Mouse (Mus musculus) forebrain, embryonic 14.5 days (tissue): ENCODE measurements at regions not wholly inside any gene's neighbourhood (a gene's known extent, or its start where the extent isn't known, plus 50 kb on each side); places are given as distances from the start of the nearest gene placed in this dataset.

Experiments
- ATAC-seq: fragments of 200-750 bp; cut with Nextera tagmentation; 2 replicates; pipeline ENCODE4 v1.8.0; 2017; ENCODE audit warnings: mild to moderate bottlenecking, moderate library complexity
- DNase-seq: peaks from one replicate; pipeline ENCODE4 v3.0.0-alpha.2; 2015; ENCODE audit warnings: low spot score
- H3K27ac ChIP-seq: fragments of 300-500 bp; sonication (generic); 2 replicates; pipeline ENCODE4 v1.5.1; 2014; ENCODE audit warnings: low read depth, mild to moderate bottlenecking, control low read depth, low read length, moderate library complexity
- H3K27me3 ChIP-seq: fragments of 300-500 bp; sonication (generic); replicated peaks from 2 replicates; pipeline ENCODE4 v1.6.1; 2014; ENCODE audit warnings: low read length, control low read depth, mixed read lengths; ENCODE audit not compliant: control insufficient read depth, insufficient read depth
- H3K36me3 ChIP-seq: fragments of 300-500 bp; sonication (generic); 2 replicates; pipeline ENCODE4 v1.6.1; 2014; ENCODE audit warnings: low read length, control low read depth; ENCODE audit not compliant: control insufficient read depth, insufficient read depth
- H3K4me1 ChIP-seq: fragments of 300-500 bp; sonication (generic); 2 replicates; pipeline ENCODE4 v1.6.1; 2014; ENCODE audit warnings: antibody characterized with exemption, low read length, control low read depth; ENCODE audit not compliant: control insufficient read depth, insufficient read depth
- H3K4me2 ChIP-seq: fragments of 300-500 bp; sonication (generic); 2 replicates; pipeline ENCODE4 v1.6.1; 2014; ENCODE audit warnings: mild to moderate bottlenecking, control low read depth, low read length
- H3K4me3 ChIP-seq: fragments of 300-500 bp; sonication (generic); 2 replicates; pipeline ENCODE4 v1.5.1; 2014; ENCODE audit warnings: low read depth, low read length, control low read depth
- H3K9ac ChIP-seq: fragments of 300-500 bp; sonication (generic); 2 replicates; pipeline ENCODE4 v1.6.1; 2014; ENCODE audit warnings: mild to moderate bottlenecking, low read length, control low read depth, moderate library complexity
- H3K9me3 ChIP-seq: fragments of 300-500 bp; sonication (generic); replicated peaks from 2 replicates; pipeline ENCODE4 v1.6.1; 2016; ENCODE audit warnings: low read length, control low read depth, mixed read lengths; ENCODE audit not compliant: control insufficient read depth
- WGBS: fragments of 180-500 bp; shearing (Covaris S2); extraction: QIAGEN DNeasy Blood & Tissue Kit; methylation state at CpG from one replicate; pipeline ENCODE4 v1.1.7; 2014; 5-methylcytosine and 5-hydroxymethylcytosine counted together

GRCm38 (mm10) chr12:12580763-12581178, 318.8 kb downstream of the Fam49a start:
- DNase-seq (no peak), ATAC-seq (no peak)
- Histone ChIP-seq H3K27ac (peak overlapping the region; percentile 40; the same call in 1 of the 2 replicates), H3K4me2 (peak overlapping the region; percentile 28), H3K36me3 (no peaks in the 10 kb centered on the region), H3K27me3 (no peaks in the 10 kb centered on the region), H3K9ac (no peak overlapping the region), H3K4me3 (no peak overlapping the region), H3K9me3 (no peaks in the 10 kb centered on the region), H3K4me1 (peaks cover 35% of the 10 kb centered on the region)
- 4% methylated on average over 8 of the region's 8 CpGs for WGBS

DNA sequence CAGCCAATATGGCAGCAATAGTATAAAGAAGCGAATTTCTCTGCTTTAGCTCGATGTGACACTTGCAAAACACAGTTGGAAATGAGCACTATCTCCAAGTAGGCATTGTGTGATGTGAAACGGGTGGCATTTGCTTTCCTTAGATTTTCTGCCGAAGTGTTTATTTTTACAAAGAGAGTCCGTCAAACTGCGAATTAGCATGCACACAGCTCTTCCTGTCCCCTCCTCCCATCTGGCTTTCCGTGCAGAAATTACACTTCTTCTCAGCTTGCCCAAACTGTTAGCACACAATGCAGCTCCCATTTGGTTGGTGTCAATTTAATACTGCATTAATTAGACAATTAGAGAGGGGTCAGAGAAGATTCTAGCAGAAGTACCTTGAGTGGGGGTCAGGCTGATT, 316.3 kb downstream of the Fam49a start:
- H3K4me2 ChIP-seq, result peak overlapping the region; percentile 28

DNA sequence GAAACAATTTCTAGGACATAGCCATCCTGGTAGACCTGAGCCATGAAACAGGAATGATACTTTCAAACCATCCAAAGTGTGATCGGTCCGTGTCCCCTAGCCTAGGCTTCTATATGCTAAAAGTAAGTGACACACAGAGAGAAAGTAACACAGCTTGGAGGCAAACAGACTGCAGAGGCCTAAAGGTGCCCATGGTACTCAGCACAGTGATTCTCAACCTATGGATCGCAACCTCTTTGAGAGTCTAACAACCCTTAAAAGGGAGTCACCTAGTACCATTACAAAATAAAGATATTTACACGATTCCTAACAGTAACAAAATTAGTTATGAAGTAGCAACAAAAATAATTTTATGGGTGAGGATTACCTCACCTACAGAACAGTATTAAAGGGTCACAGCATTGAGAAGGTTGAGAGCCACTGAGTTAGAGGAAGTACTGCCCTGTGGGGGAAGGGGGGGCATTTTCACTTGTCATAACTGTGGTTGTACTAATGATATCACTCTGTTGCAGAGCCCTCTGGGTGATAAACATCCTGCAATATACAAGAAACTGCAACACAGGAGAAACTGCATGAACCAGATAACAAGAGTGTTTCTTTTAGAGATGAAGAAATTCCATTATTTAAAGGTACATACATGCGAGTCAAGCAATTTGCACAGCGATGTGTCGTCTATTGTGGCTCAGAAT, 308.8 kb downstream of the Fam49a start:
- Histone ChIP-seq H3K27me3 (no peaks in the 10 kb centered on the region), H3K9ac (no peak overlapping the region), H3K4me1 (no peaks in the 10 kb centered on the region), H3K36me3 (no peaks in the 10 kb centered on the region), H3K4me2 (no peak overlapping the region), H3K27ac (no peak overlapping the region), H3K9me3 (no peaks in the 10 kb centered on the region), H3K4me3 (no peak overlapping the region)
- DNase-seq (no peak), ATAC-seq (no peak)
- WGBS, result 98% methylated on average over 7 of the region's 7 CpGs

More for the DNA sequence above, 316.3 kb downstream of the Fam49a start:
- Histone ChIP-seq H3K4me1 (peaks cover 35% of the 10 kb centered on the region), H3K36me3 (no peaks in the 10 kb centered on the region), H3K4me3 (no peak overlapping the region), H3K9me3 (no peaks in the 10 kb centered on the region), H3K27me3 (no peaks in the 10 kb centered on the region), H3K9ac (no peak overlapping the region), H3K27ac (peak overlapping the region; percentile 49; the same call in 1 of the 2 replicates)
- DNase-seq, result peak; percentile 74
- ATAC-seq, result peak; percentile 43; the same call in 1 of the 2 replicates
- WGBS, result 11% methylated on average over 7 of the region's 7 CpGs

DNA sequence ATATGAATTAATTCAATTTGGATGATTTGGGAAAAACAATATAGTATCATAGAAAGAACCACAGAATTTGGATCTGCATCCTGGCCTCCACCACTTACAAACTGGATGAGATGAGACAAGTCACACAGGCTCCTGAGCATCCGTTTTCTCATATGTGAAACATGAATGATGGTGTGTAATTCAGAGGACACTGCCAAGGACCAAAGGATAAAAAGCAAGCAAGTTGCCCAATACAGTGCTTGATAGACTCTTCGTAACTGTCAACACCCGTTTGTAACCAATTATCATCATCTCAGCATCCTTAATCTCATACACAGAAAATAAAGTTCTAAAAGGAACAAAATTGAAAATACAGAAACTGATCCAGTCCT, 305.8 kb downstream of the Fam49a start:
- Histone ChIP-seq H3K9ac (no peak overlapping the region), H3K27ac (no peak overlapping the region), H3K9me3 (no peaks in the 10 kb centered on the region), H3K36me3 (no peaks in the 10 kb centered on the region), H3K27me3 (no peaks in the 10 kb centered on the region), H3K4me1 (no peaks in the 10 kb centered on the region), H3K4me2 (no peak overlapping the region), H3K4me3 (no peak overlapping the region)
- 88% methylated on average over 3 of the region's 3 CpGs for WGBS
- no peak for DNase-seq
- no peak for ATAC-seq

DNA sequence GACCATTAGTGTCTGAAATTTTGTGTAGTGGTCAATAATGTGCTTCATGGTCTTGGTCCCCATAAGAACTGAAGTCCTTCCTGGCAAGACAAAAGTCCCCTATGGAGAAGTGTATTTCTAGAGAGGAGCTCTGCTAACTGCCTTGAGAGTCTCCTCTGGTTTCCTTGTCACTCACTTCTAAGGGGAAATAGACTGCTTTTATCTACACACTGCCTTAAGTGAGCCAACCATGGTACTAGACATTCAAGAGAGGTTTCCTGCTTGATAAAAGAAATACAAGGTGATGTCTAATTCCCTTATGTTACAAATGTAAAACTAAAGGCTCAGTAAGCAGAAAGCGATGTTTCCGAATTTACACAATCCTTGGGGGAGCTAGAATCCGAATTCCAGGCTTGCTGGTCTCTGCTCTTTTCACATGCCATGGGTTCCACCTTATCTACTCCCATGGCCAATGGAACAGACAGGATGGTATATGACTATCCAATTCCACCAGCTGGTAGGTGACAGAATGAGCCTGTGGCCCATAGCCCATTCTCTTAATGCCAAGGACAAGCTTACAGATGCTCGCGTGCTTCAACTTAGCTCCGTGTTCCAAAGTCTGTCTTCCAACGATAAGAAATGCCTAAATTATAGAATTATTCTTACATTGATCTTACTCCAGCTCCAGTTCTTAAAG, 305.3 kb downstream of the Fam49a start:
- Histone ChIP-seq H3K9ac (no peak overlapping the region), H3K9me3 (no peaks in the 10 kb centered on the region), H3K4me1 (no peaks in the 10 kb centered on the region), H3K4me2 (no peak overlapping the region), H3K27ac (no peak overlapping the region), H3K27me3 (no peaks in the 10 kb centered on the region), H3K4me3 (no peak overlapping the region), H3K36me3 (no peaks in the 10 kb centered on the region)
- no peak for ATAC-seq
- DNase-seq, result no peak
- WGBS, result 91% methylated on average over 7 of the region's 7 CpGs

- H3K36me3 ChIP-seq, result no peaks in the 10 kb centered on the region
- H3K27ac ChIP-seq, result no peak overlapping the region
- no peaks in the 10 kb centered on the region for H3K4me1 ChIP-seq
- no peak overlapping the region for H3K9ac ChIP-seq
- ATAC-seq (no peak), DNase-seq (no peak)
- no peak overlapping the region for H3K4me2 ChIP-seq
- H3K4me3 ChIP-seq, result no peak overlapping the region
- H3K9me3 ChIP-seq, result no peaks in the 10 kb centered on the region
- WGBS, result 91% methylated on average over 1 of the region's 1 CpGs
- H3K27me3 ChIP-seq, result no peaks in the 10 kb centered on the region
Observed at GRCm38 (mm10) chr12:12562267-12562666, 300.3 kb downstream of the Fam49a start.

GRCm38 (mm10) chr12:12551818-12552217, 289.9 kb downstream of the Fam49a start:
- H3K9me3 ChIP-seq, result no peaks in the 10 kb centered on the region
- DNase-seq, result no peak
- H3K4me3 ChIP-seq, result no peak overlapping the region
- no peaks in the 10 kb centered on the region for H3K4me1 ChIP-seq
- no peaks in the 10 kb centered on the region for H3K27me3 ChIP-seq
- no peak overlapping the region for H3K9ac ChIP-seq
- H3K36me3 ChIP-seq, result no peaks in the 10 kb centered on the region
- H3K27ac ChIP-seq, result no peak overlapping the region
- H3K4me2 ChIP-seq, result no peak overlapping the region
- no peak for ATAC-seq
- WGBS, result 93% methylated on average over 5 of the region's 5 CpGs

- 86% methylated on average over 3 of the region's 3 CpGs for WGBS
- Histone ChIP-seq H3K4me3 (no peak overlapping the region), H3K27me3 (no peaks in the 10 kb centered on the region), H3K27ac (no peak overlapping the region), H3K9me3 (no peaks in the 10 kb centered on the region), H3K36me3 (no peaks in the 10 kb centered on the region), H3K4me1 (no peaks in the 10 kb centered on the region), H3K9ac (no peak overlapping the region), H3K4me2 (no peak overlapping the region)
- ATAC-seq (no peak), DNase-seq (no peak)
Observed at GRCm38 (mm10) chr12:12549649-12550048, 287.7 kb downstream of the Fam49a start.

DNA sequence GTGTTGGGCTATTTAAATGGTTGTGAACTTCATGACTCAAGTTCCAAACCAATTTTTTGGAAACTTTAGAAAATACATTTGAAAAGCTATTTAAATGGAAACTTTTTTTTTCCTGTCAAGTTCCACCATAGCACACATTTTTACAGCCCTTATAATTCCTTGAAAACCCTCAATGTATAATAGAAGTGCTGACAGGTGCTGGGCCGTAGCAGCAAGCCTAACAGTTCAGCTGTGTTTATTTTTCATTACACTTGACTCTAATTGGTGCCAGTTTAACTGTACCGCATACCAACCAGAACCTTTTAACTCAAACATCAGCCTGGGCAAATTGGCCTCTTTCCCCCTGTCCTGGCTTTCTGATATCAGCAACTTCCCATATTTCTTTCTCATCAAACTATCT, 286.7 kb downstream of the Fam49a start:
- 48% methylated on average over 2 of the region's 2 CpGs for WGBS
- H3K9ac ChIP-seq, result no peak overlapping the region
- no peaks in the 10 kb centered on the region for H3K4me1 ChIP-seq
- H3K9me3 ChIP-seq, result no peaks in the 10 kb centered on the region
- H3K27me3 ChIP-seq, result no peaks in the 10 kb centered on the region
- no peaks in the 10 kb centered on the region for H3K36me3 ChIP-seq
- ATAC-seq, result no peak; the same call in 1 of the 2 replicates
- H3K4me2 ChIP-seq, result no peak overlapping the region
- DNase-seq, result peak; percentile 17
- H3K4me3 ChIP-seq, result no peak overlapping the region
- no peak overlapping the region for H3K27ac ChIP-seq
